Mouse (Mus musculus): ENCODE measurements at regions not wholly inside any gene's neighbourhood (a gene's known extent, or its start where the extent isn't known, plus 50 kb on each side); places are given as distances from the start of the nearest gene placed in this dataset.

DNA sequence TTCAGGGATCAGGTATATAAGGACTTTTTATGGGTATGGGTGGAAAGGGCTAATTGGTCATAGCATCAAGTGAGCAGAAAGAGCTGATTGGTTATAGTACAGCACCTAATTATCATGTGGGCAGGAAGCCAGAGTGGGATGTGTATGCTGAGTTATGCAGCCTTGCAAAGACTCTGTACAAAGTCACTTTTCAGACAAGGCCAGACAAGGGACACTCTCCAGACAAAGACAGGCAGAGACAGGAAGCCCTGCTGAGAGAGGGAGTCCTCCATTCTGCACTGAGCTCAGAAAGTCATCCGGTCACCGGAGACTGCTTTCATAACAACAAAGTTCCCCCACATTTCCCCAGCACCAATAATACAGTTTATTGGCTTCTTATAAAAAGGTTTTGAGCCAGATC is 112.4 kb downstream of the Ppp4r2 start:
- 89% methylated on average over 2 of the region's 2 CpGs for WGBS
- Histone ChIP-seq H3K4me2 (replicated peaks) (no peak overlapping the region), H3K9me3 (no peaks in the 10 kb centered on the region), H3K27me3 (no peaks in the 10 kb centered on the region), H3K27ac (no peak overlapping the region), H3K9ac (no peak overlapping the region), H3K4me1 (no peaks in the 10 kb centered on the region), H3K4me3 (no peak overlapping the region), H3K36me3 (no peaks in the 10 kb centered on the region)
- no peak for ATAC-seq (ENCODE audit: insufficient number of reproducible peaks, insufficient read depth, low FRiP score, low TSS enrichment)

DNA sequence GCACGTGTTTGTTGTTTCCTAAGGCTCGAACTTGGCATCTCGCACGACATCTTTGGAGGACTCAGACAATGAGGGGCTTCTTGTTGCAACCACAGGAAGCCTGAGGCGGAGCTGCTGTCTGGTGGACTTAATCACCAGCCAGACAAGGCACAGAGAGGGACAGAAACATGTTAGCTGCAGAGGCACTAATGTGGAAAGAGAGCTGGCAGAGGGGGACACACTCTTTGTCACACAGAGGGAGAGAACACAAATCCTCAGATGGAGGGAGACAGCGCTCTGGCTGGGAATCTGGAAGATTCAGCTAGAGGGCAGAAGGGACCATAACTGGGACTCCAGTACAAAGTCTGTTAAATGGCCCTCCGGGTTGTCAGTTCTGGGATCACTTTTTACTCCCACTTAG is 114.9 kb downstream of the Ppp4r2 start:
- Histone ChIP-seq H3K4me2 (replicated peaks) (no peak overlapping the region), H3K9me3 (no peaks in the 10 kb centered on the region), H3K4me1 (no peaks in the 10 kb centered on the region), H3K9ac (no peak overlapping the region), H3K36me3 (no peaks in the 10 kb centered on the region), H3K4me3 (no peak overlapping the region), H3K27me3 (no peaks in the 10 kb centered on the region), H3K27ac (no peak overlapping the region)
- no peak for ATAC-seq (ENCODE audit: insufficient number of reproducible peaks, insufficient read depth, low FRiP score, low TSS enrichment)
- WGBS: 40% methylated on average over 7 of the region's 7 CpGs

DNA sequence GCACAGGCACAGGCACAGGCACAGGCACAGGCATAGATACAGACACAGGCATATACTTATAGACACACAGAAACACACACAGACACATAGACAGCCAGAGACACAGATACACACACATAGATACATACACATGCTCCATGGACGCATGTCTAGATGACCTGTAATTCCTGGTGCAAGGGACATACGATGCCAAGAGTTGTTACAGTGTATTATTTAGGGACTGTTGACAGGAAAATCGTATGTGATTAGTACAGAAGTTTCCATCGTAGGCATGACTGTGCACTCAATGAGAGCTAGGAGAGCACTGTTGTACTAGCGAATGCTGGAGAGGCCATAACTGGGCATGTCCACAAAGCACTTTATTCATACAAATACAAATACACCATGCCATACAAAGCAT is 118.2 kb downstream of the Ppp4r2 start:
- no peak for ATAC-seq (ENCODE audit: insufficient number of reproducible peaks, insufficient read depth, low FRiP score, low TSS enrichment)
- Histone ChIP-seq H3K4me2 (replicated peaks) (no peak overlapping the region), H3K9me3 (no peaks in the 10 kb centered on the region), H3K4me3 (no peak overlapping the region), H3K27ac (no peak overlapping the region), H3K4me1 (no peaks in the 10 kb centered on the region), H3K9ac (no peak overlapping the region), H3K36me3 (no peaks in the 10 kb centered on the region), H3K27me3 (no peaks in the 10 kb centered on the region)
- WGBS: 86% methylated on average over 5 of the region's 5 CpGs

DNA sequence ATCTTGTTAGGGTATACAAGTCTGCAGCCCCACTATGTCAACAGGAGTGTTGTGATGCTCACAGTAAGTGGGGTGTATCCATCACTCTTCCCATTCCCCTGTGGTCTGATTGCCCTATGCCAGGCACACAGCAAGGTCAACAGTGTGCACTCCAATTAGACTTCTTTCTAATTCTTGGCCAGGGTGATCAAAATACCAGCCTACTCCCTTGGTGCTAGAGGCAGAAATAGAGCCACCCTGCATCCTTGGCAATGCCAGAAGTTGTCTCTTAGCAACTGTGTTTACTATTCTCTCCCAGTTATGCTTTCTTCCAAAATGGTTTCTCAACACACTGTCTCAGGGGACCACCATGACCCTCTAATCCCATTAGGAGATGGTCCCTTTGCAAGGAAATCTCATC is 119.0 kb downstream of the Ppp4r2 start:
- Histone ChIP-seq H3K9ac (no peak overlapping the region), H3K27ac (no peak overlapping the region), H3K4me3 (no peak overlapping the region), H3K9me3 (no peaks in the 10 kb centered on the region), H3K4me1 (no peaks in the 10 kb centered on the region), H3K36me3 (no peaks in the 10 kb centered on the region), H3K4me2 (replicated peaks) (no peak overlapping the region), H3K27me3 (no peaks in the 10 kb centered on the region)
- no peak for ATAC-seq (ENCODE audit: insufficient number of reproducible peaks, insufficient read depth, low FRiP score, low TSS enrichment)

DNA sequence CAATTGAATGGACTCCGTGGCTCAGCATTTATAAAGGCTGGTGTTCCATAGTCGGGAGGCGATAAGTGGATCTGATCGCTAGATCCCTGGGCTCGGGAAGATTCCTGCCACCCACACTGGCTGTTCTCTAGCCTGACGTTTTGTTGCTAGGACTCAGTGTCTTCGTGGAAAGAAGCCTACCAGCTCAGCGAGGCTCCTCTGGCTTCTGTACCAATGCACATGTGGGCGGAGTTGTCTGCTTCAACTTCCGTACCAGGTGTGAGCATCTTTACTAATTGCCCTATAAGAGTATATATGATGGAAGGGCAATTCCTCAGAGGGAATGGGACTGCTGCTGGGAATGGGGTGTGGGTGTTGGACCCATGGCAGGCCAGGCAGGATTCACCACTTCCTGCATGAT is 121.1 kb downstream of the Ppp4r2 start:
- no peak overlapping the region for H3K9ac ChIP-seq
- H3K27ac ChIP-seq: no peak overlapping the region
- H3K4me2 ChIP-seq (replicated peaks): no peak overlapping the region
- 89% methylated on average over 10 of the region's 10 CpGs for WGBS
- no peak for ATAC-seq (ENCODE audit: insufficient number of reproducible peaks, insufficient read depth, low FRiP score, low TSS enrichment)
- no peaks in the 10 kb centered on the region for H3K27me3 ChIP-seq
- no peak overlapping the region for H3K4me3 ChIP-seq
- H3K4me1 ChIP-seq: no peaks in the 10 kb centered on the region
- H3K9me3 ChIP-seq: no peaks in the 10 kb centered on the region
- no peaks in the 10 kb centered on the region for H3K36me3 ChIP-seq

DNA sequence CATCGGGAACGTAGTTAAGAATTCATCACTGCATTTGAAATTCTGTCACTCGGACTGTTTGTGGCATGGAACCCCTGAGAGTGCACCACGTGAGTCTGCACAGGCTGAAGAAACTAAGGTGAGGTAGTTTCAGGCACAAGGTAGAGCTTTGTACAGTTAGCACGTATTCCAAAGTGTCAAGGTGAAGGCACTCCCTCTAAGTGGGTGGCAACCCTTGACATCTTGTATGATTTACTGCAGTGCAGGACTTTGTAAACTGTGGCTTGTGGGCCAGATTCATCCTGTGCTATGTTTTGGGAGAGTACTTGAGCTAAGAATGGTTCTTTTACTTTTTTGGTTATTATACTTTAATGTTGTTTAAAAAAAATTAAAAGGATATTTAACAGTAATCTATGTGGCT is 133.1 kb downstream of the Ppp4r2 start:
- Histone ChIP-seq H3K4me3 (no peak overlapping the region), H3K4me2 (replicated peaks) (no peak overlapping the region), H3K4me1 (no peaks in the 10 kb centered on the region), H3K27ac (no peak overlapping the region), H3K36me3 (no peaks in the 10 kb centered on the region), H3K9ac (no peak overlapping the region), H3K27me3 (no peaks in the 10 kb centered on the region), H3K9me3 (no peaks in the 10 kb centered on the region)
- WGBS: 83% methylated on average over 5 of the region's 5 CpGs
- ATAC-seq (ENCODE audit: insufficient number of reproducible peaks, insufficient read depth, low FRiP score, low TSS enrichment): no peak

DNA sequence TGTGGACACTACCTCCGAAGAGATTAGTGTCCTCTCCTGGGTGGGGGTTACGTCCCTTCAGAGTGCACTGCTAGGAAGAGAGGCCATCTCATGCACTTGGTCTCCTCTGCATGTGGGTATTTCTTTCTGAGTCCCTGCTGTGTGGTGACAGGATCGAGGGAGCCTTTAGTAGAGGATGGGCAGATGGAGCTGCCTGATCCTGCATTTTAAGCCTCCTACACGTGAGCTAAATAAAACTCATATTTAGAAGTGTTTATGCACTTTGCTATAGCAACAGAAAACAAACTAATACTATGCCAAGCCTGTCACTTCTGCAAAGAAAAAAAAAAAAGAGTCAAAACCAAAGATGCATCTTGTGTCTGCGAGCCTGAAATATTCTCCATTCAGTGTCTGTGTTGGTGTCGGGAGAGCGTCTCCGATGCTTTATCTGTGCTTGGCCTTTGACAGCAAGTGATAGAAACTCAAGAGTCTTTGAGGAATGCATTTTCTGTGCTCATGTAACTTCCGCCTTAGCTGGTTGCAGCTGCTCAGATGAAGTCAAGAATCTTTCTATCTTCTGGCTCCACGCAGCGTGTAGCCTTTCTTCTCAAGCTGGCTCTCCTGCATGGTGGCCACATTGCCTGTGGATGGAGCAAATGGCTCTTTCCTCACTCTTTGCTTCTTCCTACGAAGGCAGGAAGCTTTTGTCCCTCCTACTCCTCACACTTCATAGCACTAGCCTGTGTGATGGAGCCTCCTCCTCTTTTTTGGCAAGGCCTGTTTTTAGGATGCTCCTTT is 134.8 kb downstream of the Ppp4r2 start:
- H3K4me3 ChIP-seq: no peak overlapping the region
- H3K4me2 ChIP-seq (replicated peaks): no peak overlapping the region
- 0 out of 2 replicates have a peak, but pooled peaks cover 3% of the 10 kb centered on the region for H3K4me1 ChIP-seq
- no peaks in the 10 kb centered on the region for H3K9me3 ChIP-seq
- 84% methylated on average over 12 of the region's 12 CpGs for WGBS
- no peaks in the 10 kb centered on the region for H3K27me3 ChIP-seq
- H3K36me3 ChIP-seq: no peaks in the 10 kb centered on the region
- no peak overlapping the region for H3K9ac ChIP-seq
- H3K27ac ChIP-seq: no peak overlapping the region
- ATAC-seq (ENCODE audit: insufficient number of reproducible peaks, insufficient read depth, low FRiP score, low TSS enrichment): no peak

DNA sequence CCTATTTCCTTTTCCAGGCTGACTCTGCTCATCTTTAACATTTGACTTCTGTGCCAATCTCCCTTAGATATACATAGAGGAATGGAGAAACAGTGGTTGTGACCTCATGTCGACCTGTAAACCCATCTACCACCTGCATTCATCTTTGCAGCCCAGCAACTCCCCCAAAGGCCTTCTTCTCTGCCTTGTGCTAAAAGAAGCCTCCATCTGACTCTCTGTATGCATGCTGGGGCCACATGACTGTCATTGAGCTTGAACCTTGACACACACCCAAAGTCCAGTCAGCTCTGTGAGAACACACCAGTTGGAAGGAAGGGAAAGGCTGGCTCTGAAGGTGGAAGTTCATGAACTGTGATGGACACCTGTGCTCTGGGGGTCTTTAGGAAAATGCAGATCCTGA is 135.5 kb downstream of the Ppp4r2 start:
- Histone ChIP-seq H3K9me3 (no peaks in the 10 kb centered on the region), H3K9ac (no peak overlapping the region), H3K4me1 (0 out of 2 replicates have a peak, but pooled peaks cover 3% of the 10 kb centered on the region), H3K27me3 (no peaks in the 10 kb centered on the region), H3K4me2 (replicated peaks) (no peak overlapping the region), H3K4me3 (no peak overlapping the region), H3K36me3 (no peaks in the 10 kb centered on the region), H3K27ac (no peak overlapping the region)
- WGBS: 76% methylated on average over 1 of the region's 1 CpGs
- ATAC-seq (ENCODE audit: insufficient number of reproducible peaks, insufficient read depth, low FRiP score, low TSS enrichment): no peak

DNA sequence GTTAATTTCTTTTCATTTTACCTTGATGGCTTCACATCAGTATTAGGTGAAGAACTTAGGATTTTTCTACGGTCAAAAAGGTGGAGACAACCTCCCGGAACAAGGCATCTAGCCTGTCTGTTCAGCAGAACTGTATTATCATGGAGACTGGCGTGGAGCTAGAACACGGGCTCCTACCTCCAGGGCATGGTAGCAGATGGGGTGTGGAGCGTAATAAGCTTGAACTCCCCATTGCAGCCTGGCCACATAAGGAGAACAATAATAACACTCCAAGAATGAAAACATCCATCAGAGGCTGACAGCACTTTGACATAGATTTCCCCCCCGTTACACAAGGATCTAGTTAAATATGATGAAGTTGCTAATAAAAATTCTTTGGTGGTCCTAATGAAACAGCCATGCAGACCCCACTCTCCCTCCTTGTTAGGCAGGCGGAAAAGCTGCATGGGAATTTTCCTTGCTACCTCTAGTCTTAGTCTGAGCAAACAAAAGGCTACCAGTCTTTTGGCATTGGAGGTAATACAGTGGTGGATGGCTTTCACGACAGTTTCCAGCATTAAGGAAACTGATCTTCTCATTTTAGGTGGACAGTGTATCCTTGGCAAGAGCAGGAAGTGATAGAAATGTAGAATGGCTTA is 137.5 kb downstream of the Ppp4r2 start:
- H3K27ac ChIP-seq: no peak overlapping the region
- no peak overlapping the region for H3K4me3 ChIP-seq
- H3K4me2 ChIP-seq (replicated peaks): no peak overlapping the region
- ATAC-seq (ENCODE audit: insufficient number of reproducible peaks, insufficient read depth, low FRiP score, low TSS enrichment): no peak
- H3K9me3 ChIP-seq: no peaks in the 10 kb centered on the region
- 57% methylated on average over 8 of the region's 8 CpGs for WGBS
- H3K27me3 ChIP-seq: no peaks in the 10 kb centered on the region
- peaks cover 5% of the 10 kb centered on the region; the same call in 1 of the 2 replicates for H3K4me1 ChIP-seq
- no peak overlapping the region for H3K9ac ChIP-seq
- H3K36me3 ChIP-seq: no peaks in the 10 kb centered on the region

DNA sequence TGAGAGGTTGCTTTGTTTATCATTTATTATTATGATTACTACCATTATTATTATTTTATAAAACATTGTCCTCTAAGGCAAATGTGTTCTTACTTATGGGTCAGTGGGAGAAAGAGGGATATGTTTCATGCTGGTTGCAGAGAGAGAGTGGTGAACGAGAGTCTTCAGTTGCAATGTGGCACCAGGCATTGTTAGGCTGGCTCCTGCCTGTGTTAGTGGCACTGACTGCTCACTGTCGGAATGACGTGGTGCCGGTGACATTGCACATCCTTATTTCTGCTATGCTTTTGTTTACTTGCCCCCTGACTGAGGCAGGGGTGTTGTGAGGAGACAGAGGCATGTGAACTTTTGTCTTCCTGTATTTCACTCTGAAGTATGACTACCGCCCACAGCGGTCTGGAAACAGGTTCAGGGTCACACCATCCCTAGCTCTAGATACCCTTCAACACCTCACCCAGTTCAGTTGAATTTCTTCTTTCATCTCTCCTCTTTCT is 138.1 kb downstream of the Ppp4r2 start:
- no peak overlapping the region for H3K9ac ChIP-seq
- ATAC-seq (ENCODE audit: insufficient number of reproducible peaks, insufficient read depth, low FRiP score, low TSS enrichment): no peak
- H3K4me1 ChIP-seq: peaks cover 11% of the 10 kb centered on the region
- no peak overlapping the region for H3K4me2 ChIP-seq (replicated peaks)
- WGBS: 65% methylated on average over 6 of the region's 6 CpGs
- no peaks in the 10 kb centered on the region for H3K9me3 ChIP-seq
- no peak overlapping the region for H3K27ac ChIP-seq
- H3K36me3 ChIP-seq: no peaks in the 10 kb centered on the region
- no peaks in the 10 kb centered on the region for H3K27me3 ChIP-seq
- no peak overlapping the region for H3K4me3 ChIP-seq

DNA sequence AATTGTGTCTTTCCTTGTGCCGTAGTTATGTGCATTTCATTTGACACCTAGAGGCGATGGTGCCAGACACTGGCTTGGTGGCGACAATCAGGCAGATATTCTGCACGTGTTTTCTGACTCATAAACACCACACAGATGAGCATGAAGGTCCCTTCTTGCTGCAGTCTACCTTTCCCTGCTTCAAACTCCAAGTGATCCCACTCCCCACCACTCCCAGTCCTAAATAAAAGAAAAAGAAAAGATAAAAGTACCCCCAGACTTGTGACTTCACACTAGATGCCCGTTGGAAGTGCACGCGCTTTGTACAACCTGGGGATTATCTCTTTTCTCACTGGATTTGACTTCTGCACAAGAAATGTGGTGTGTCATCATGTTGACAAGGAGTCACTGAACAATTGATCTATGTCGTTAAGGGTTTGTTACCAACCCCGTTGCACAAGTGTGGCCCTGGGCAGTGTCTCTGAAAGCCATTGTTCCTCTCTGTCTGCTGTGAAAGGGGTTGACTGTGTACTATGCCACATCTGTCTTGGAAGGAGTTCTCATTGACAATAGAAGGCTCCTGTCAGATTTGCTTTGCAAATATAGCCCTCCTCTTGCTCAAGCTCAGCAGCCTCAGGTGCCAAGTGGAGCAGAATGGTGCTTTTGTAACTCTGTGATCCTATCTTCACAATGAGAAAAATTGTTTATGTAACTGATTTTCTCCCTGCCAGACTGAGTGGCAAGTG is 140.1 kb downstream of the Ppp4r2 start:
- ATAC-seq (ENCODE audit: insufficient number of reproducible peaks, insufficient read depth, low FRiP score, low TSS enrichment): no peak
- Histone ChIP-seq H3K4me3 (no peak overlapping the region), H3K36me3 (no peaks in the 10 kb centered on the region), H3K4me1 (peaks cover 17% of the 10 kb centered on the region), H3K27me3 (no peaks in the 10 kb centered on the region), H3K27ac (no peak overlapping the region), H3K4me2 (replicated peaks) (no peak overlapping the region), H3K9me3 (no peaks in the 10 kb centered on the region), H3K9ac (no peak overlapping the region)
- 73% methylated on average over 9 of the region's 9 CpGs for WGBS

DNA sequence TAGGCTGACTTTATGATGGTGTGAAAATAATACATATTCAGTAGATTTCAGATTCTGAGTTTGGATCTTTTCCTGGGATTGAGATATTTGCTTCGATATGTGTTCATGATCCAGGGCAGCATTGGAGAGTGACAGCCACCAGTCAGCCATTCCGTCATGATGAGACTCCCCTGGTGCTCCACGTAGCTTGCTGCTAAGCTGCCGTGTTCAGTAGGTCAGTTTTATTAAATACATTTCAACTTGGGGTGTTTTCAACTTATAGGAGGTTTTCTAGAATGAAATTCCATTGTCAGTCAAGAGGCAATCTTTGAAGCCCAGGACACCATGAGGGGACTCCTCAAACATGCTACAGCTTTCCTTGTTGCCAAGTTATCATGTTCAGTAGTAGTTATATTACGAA is 141.3 kb downstream of the Ppp4r2 start:
- Histone ChIP-seq H3K4me3 (no peak overlapping the region), H3K9ac (no peak overlapping the region), H3K36me3 (no peaks in the 10 kb centered on the region), H3K9me3 (no peaks in the 10 kb centered on the region), H3K27me3 (no peaks in the 10 kb centered on the region), H3K27ac (no peak overlapping the region), H3K4me1 (peaks cover 17% of the 10 kb centered on the region), H3K4me2 (replicated peaks) (no peak overlapping the region)
- 91% methylated on average over 5 of the region's 5 CpGs for WGBS
- no peak for ATAC-seq (ENCODE audit: insufficient number of reproducible peaks, insufficient read depth, low FRiP score, low TSS enrichment)

All from embryonic facial prominence, embryonic 12.5 days (tissue).